Mouse (Mus musculus) embryonic facial prominence, embryonic 15.5 days (tissue): Measurements from ENCODE around the gene Elfn1. TPM values are rescaled to one million over a fixed set of nuclear protein-coding genes. Genes with fewer than 3 reads are reported as not detected.

Experiments
- ATAC-seq: fragments of 200-750 bp; cut with Nextera tagmentation; 2 replicates; pipeline ENCODE4 v1.8.0; 2017; ENCODE audit warnings: low read depth, moderate TSS enrichment; ENCODE audit not compliant: insufficient number of reproducible peaks, low FRiP score, low TSS enrichment
- H3K27ac ChIP-seq: fragments of 300-500 bp; sonication (generic); replicated peaks from 2 replicates; pipeline ENCODE4 v1.5.1; 2015; ENCODE audit warnings: mild to moderate bottlenecking, inconsistent platforms
- H3K27me3 ChIP-seq: fragments of 300-500 bp; sonication (generic); 2 replicates; pipeline ENCODE4 v1.6.1; 2015; ENCODE audit warnings: inconsistent platforms
- H3K36me3 ChIP-seq: fragments of 300-500 bp; sonication (generic); 2 replicates; pipeline ENCODE4 v1.6.1; 2015; ENCODE audit warnings: mild to moderate bottlenecking, inconsistent platforms
- H3K4me1 ChIP-seq: fragments of 300-500 bp; sonication (generic); 2 replicates; pipeline ENCODE4 v1.6.1; 2015; ENCODE audit warnings: inconsistent platforms
- H3K4me2 ChIP-seq: fragments of 300-500 bp; sonication (generic); replicated peaks from 2 replicates; pipeline ENCODE4 v1.6.1; 2015; ENCODE audit warnings: mild to moderate bottlenecking, inconsistent platforms
- H3K4me3 ChIP-seq: fragments of 300-500 bp; sonication (generic); replicated peaks from 2 replicates; pipeline ENCODE4 v1.5.1; 2015; ENCODE audit warnings: mild to moderate bottlenecking, inconsistent platforms
- H3K9ac ChIP-seq: fragments of 300-500 bp; sonication (generic); 2 replicates; pipeline ENCODE4 v1.6.1; 2015; ENCODE audit warnings: inconsistent platforms
- H3K9me3 ChIP-seq: fragments of 300-500 bp; sonication (generic); replicated peaks from 2 replicates; pipeline ENCODE4 v1.6.1; 2016; ENCODE audit warnings: inconsistent platforms
- whole genome bisulfite sequencing: fragments of 180-500 bp; shearing (Covaris S2); methylation state at CpG from one replicate; pipeline ENCODE4 v1.1.7; 2015; 5-methylcytosine and 5-hydroxymethylcytosine counted together
- polyA plus RNA-seq: library from polyadenylated mRNA; unstranded; fragments of >200 nt; fragmentation: Nextera tagmentation; extraction: Ambion mirVana; gene quantifications from 2 replicates; pipeline ENCODE4 v1.2.1, GENCODE M21; 2015

The Elfn1 gene
- 2.0 and 2.5 TPM in 2 replicates for polyA plus RNA-seq

DNA sequence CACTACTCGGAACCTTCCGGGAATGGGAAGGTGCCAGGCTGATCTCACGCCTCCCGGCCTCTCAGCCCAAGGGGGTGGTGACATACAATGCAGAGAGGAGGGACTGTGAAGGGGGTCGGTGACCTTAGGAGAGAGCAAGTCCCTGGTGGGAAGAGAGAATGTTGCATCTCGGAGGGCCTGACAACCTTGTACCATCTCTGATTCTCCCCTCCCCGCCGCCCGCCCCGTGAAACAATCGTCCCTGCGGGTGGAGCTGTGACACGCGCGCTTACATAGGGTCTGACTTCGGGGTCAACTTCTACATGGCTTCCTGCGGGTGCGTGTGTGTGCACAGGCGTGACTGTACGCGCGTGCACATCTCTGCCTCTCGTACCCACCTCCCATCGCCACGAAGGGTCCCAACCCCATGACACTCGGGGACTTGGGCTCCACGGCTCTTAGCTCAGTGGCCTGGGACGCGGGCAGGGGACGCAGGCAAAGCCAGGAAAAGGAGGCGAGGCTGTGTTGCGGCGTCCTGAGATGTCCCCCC, at the start of gene Elfn1:
Elfn1 (plus strand) TSS at position 230 of the 529 bp plus-strand sequence.
- peak within 1 kb of the TSS; percentile 67 for H3K4me3 ChIP-seq
- peak within 1 kb of the TSS; percentile 99 for H3K4me2 ChIP-seq
- ATAC-seq = no peak
- peak within 1 kb of the TSS; percentile 48 for H3K9ac ChIP-seq
- H3K36me3 ChIP-seq = no peaks in the 10 kb centered on the region
- peaks cover 73% of the 10 kb centered on the region for H3K27me3 ChIP-seq
- no peaks in the 10 kb centered on the region for H3K9me3 ChIP-seq
- H3K4me1 ChIP-seq = peaks cover 56% of the 10 kb centered on the region
- no peak within 1 kb of the TSS; the same call in 1 of the 2 replicates for H3K27ac ChIP-seq
- WGBS = under 1% methylated on average over 33 of the region's 33 CpGs

DNA sequence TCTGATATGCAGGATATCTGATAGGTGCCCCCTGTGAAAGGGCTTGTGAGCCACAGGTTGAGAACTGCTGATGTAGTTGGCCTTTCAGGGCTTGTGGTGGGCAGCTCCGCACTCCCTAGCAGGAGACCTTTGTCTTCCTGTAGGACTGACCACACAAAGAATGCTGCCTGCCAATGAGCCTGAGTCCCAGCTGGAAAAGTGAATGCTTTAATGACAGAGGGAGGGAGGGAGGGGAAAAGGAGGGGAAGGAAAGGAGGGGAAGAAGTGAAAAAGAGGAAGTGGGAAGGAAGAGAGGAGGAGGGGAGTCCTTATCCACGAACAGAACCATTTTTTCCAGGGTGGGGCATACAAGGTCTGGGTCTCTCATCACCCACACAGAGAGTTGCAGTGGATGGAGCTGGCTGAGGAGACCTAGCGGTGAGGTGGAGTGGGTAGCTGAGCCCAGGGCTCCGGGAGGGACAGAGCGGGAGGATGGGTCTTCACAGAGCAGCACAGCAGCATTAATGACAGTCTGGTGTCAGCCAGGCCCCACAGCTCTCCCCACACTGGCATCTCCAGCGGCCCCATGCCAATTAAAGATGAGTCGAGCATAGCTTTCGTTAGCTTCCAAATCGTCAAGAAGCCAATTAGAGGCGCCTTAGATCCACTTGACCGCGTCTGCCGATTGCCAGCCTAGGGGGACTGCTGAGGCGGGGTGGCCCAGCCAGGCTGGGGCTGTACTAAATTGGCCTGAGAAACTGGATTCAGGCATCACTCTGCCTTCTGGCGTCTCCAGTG, 47.2 kb upstream of the Elfn1 start:
- Histone ChIP-seq H3K9ac (no peak overlapping the region), H3K4me1 (peaks cover 6% of the 10 kb centered on the region; the same call in 1 of the 2 replicates), H3K27me3 (no peaks in the 10 kb centered on the region), H3K4me2 (no peak overlapping the region), H3K9me3 (no peaks in the 10 kb centered on the region), H3K36me3 (no peaks in the 10 kb centered on the region), H3K4me3 (no peak overlapping the region), H3K27ac (no peak overlapping the region)
- no peak for ATAC-seq
- 29% methylated on average over 15 of the region's 15 CpGs for WGBS

DNA sequence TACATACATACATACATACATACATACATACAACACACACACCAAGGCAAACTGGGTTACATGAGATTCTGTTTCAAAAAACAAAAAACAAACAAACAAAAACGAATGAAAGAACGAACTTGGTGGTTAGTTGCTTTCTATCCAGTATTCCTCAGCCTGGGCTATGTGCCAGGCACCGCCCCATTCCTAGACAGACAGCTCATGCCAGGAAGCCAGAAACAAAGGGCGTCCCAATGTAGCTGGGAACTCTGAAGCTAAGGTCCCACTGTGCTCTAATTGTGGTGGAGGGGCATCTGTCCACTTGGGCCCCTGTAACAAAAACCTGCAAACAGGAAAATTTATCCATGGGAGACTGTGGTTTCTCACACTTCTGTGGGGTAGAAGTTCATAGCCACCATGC, 45.0 kb upstream of the Elfn1 start:
- 39% methylated on average over 4 of the region's 4 CpGs for WGBS
- Histone ChIP-seq H3K27me3 (no peaks in the 10 kb centered on the region), H3K27ac (no peak overlapping the region), H3K9me3 (no peaks in the 10 kb centered on the region), H3K4me2 (no peak overlapping the region), H3K4me3 (no peak overlapping the region), H3K9ac (no peak overlapping the region), H3K4me1 (peaks cover 6% of the 10 kb centered on the region; the same call in 1 of the 2 replicates), H3K36me3 (no peaks in the 10 kb centered on the region)
- no peak for ATAC-seq

DNA sequence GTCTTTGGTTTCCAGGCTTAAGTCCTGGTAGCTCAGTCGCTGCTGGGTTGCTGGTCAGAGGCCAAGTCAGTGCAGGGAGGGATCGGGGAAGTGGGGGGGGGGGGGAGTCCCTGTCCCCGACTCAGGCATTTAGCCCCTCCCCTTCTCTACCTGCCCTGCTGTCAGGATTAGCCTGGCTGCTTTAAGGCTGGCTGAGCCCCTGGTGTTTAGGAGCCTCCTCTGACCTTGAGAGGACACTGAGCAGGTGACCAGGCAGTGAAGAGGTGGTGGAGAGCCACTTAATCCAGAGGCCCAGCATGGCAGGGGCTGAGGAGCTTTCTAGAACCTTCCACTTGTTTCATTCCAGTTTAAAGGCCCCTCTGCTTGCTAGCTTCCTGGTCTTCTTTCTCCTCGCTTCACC, 36.9 kb upstream of the Elfn1 start:
- Histone ChIP-seq H3K4me1 (no peaks in the 10 kb centered on the region), H3K27me3 (no peaks in the 10 kb centered on the region), H3K4me3 (no peak overlapping the region), H3K9me3 (no peaks in the 10 kb centered on the region), H3K4me2 (no peak overlapping the region), H3K27ac (no peak overlapping the region), H3K36me3 (no peaks in the 10 kb centered on the region), H3K9ac (no peak overlapping the region)
- ATAC-seq = no peak
- WGBS = 24% methylated on average over 4 of the region's 4 CpGs

DNA sequence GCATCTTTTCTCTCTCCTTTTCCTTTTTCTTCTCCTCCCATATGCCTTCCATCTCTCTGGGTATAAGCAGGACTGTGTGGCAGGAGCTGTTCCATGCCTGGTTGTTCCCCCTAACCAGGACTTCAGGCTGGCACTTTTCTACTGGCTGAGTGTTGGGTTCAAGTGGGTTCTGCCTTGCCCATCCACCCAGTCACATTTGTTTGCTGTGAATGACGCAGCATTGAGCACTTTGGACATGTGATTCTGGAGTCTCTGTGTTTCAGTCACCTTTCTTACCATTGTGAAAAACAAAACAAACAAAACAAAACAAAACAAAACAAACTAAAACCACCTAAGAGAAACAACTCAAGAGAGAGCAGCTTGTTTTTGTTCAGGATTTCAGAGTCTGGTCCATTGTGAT, 36.2 kb upstream of the Elfn1 start:
- Histone ChIP-seq H3K36me3 (no peaks in the 10 kb centered on the region), H3K9ac (no peak overlapping the region), H3K4me1 (no peaks in the 10 kb centered on the region), H3K9me3 (no peaks in the 10 kb centered on the region), H3K27ac (no peak overlapping the region), H3K4me2 (no peak overlapping the region), H3K27me3 (no peaks in the 10 kb centered on the region), H3K4me3 (no peak overlapping the region)
- ATAC-seq = no peak
- 76% methylated on average over 1 of the region's 1 CpGs for WGBS

DNA sequence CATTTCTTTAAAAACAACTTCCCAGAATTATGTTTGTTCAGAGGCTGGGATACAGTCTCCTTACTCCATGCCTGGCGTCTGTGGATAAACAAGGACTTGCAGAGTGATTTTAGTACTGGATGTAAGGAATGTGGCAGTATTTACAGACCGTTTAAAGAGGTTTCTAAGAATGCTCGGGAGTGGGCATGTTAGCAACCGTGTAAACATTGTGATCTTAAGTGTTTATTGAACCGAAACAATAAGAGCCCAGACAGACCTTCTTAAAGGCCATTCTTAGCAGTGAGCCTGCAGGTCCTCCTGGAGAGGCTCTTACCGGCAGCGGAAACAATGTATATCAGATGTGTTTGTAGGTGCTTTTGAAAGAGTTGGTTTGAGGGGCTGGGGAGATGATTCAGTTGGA, 30.2 kb upstream of the Elfn1 start:
- no peak overlapping the region for H3K27ac ChIP-seq
- no peaks in the 10 kb centered on the region for H3K9me3 ChIP-seq
- no peak overlapping the region for H3K4me3 ChIP-seq
- 46% methylated on average over 7 of the region's 7 CpGs for WGBS
- no peaks in the 10 kb centered on the region for H3K27me3 ChIP-seq
- peaks cover 3% of the 10 kb centered on the region; the same call in 1 of the 2 replicates for H3K4me1 ChIP-seq
- ATAC-seq = no peak
- H3K4me2 ChIP-seq = no peak overlapping the region
- H3K9ac ChIP-seq = no peak overlapping the region
- H3K36me3 ChIP-seq = no peaks in the 10 kb centered on the region

DNA sequence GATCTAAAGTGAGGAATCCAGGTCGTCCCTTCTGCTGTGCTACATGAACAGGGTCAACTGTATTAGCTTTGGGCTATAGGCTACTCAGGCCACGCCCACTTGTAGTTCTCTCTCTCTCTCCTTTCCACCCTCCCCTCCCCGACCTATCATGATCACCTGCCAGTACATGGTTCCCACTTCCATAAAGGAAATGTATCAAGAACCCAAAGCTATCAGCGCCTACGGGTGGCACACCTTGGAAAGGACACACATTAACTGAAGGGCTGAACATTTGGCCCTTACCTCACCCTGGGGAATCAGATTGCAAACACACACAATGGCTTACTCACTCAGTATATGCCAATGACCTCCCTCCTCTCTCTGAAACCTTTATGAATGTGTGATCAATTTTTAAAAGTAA, 28.0 kb upstream of the Elfn1 start:
- Histone ChIP-seq H3K27ac (no peak overlapping the region), H3K4me1 (peaks cover 3% of the 10 kb centered on the region; the same call in 1 of the 2 replicates), H3K27me3 (no peaks in the 10 kb centered on the region), H3K4me3 (no peak overlapping the region), H3K9ac (no peak overlapping the region), H3K9me3 (no peaks in the 10 kb centered on the region), H3K36me3 (no peaks in the 10 kb centered on the region), H3K4me2 (no peak overlapping the region)
- no peak for ATAC-seq
- WGBS = 76% methylated on average over 5 of the region's 5 CpGs

DNA sequence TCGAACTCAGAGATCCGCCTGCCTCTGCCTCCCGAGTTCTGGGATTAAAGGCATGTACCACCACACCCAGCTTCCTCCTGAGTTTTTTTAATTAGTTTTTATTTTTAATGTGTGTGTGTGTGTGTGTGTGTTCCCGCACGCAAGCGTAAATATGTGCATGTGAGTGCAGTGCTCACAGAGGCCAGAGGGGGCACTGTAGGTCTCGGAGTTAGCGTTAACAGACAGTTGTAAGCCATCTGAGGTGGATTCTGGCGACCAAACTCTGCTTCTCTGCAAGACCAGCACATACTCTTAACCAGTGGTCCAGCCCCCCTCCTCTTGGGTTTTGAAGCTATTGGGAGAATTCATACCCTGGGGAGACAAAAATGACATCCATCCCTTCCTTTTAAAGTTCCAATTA, 26.6 kb upstream of the Elfn1 start:
- no peak overlapping the region for H3K9ac ChIP-seq
- no peak overlapping the region for H3K27ac ChIP-seq
- H3K27me3 ChIP-seq = no peaks in the 10 kb centered on the region
- no peak overlapping the region for H3K4me3 ChIP-seq
- H3K4me2 ChIP-seq = no peak overlapping the region
- no peaks in the 10 kb centered on the region for H3K9me3 ChIP-seq
- ATAC-seq = no peak
- H3K4me1 ChIP-seq = peaks cover 3% of the 10 kb centered on the region; the same call in 1 of the 2 replicates
- 93% methylated on average over 9 of the region's 9 CpGs for WGBS
- H3K36me3 ChIP-seq = no peaks in the 10 kb centered on the region

DNA sequence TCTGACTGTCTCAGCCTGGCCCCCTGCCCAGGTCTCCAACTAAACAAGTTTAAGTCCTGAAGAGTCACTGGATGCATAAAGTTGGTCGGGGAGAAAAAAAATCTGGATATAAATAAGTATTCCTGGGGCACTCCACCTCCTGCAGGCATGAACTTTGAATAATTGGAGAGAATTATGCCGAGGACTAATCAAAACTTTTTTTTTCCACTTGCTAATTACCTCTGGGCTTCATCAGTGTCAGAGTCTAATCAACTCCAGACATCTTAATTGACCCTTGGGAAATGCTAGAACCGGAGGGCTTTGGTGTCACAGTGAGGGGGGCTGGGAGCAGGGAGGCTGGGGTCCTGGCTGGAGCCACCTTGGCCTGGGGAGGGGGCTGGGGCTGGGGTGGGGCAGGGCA, 19.1 kb upstream of the Elfn1 start:
- Histone ChIP-seq H3K9me3 (no peaks in the 10 kb centered on the region), H3K36me3 (no peaks in the 10 kb centered on the region), H3K27ac (no peak overlapping the region), H3K4me3 (no peak overlapping the region), H3K9ac (no peak overlapping the region), H3K27me3 (no peaks in the 10 kb centered on the region), H3K4me1 (peaks cover 35% of the 10 kb centered on the region), H3K4me2 (no peak overlapping the region)
- no peak for ATAC-seq
- WGBS = 8% methylated on average over 3 of the region's 3 CpGs

DNA sequence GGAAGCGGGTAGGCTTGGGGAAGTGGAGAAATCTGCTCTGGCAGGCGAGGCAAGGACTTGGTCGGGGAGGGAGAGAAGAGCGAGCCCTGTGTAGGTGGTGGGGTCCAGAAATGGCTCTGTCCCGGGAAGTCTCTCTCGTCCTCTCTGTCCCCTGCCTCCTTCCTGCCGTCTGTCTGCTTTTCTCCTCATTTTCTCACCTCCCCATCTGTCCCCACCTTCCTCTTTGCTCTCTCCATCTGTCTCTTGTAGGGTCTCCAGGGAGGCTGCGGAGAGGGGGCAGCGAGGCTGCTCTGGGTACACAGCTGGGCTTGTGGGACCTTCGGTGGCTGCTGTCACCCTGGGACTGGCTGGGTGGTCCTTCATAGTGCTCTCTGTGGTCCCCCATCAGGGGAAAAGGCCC, 18.4 kb upstream of the Elfn1 start:
- 41% methylated on average over 10 of the region's 10 CpGs for WGBS
- H3K9me3 ChIP-seq = no peaks in the 10 kb centered on the region
- peaks cover 41% of the 10 kb centered on the region for H3K4me1 ChIP-seq
- H3K4me2 ChIP-seq = no peak overlapping the region
- no peak for ATAC-seq
- no peaks in the 10 kb centered on the region for H3K27me3 ChIP-seq
- H3K9ac ChIP-seq = no peak overlapping the region
- H3K36me3 ChIP-seq = no peaks in the 10 kb centered on the region
- no peak overlapping the region for H3K4me3 ChIP-seq
- no peak overlapping the region for H3K27ac ChIP-seq

DNA sequence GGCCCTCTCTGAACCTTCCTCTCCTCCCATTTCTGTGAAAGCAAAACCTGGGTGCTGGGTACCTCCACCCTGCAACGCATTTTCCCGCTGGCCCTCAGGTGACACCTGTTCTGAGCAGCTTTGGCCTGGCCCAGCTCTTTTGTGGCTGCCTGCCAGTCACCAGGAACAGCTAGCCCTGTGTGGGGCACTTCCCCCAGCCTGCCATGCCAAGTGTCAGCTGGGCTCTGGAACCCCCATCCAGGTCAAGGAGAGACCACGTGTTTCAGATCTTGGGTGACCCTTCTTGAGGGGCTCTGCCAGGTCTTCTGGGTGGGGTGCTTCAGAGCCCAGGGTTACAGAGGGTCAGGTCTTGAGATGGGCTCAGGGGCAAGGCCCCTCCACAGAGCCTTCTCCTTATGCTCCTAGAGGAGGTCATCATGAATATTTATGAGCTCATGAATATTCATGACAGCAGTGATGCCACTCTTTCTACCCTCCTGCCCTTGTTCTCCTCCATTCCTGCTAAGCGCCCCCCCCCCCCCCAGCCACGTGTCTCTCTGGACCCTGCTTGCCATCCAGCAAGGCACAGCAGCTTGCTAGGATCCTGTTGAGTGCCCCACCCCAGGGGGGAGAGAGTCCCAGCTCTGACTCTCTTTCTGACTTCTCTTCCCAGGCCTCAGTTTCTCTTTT, 15.3 kb upstream of the Elfn1 start:
- peaks cover 41% of the 10 kb centered on the region for H3K4me1 ChIP-seq
- no peaks in the 10 kb centered on the region for H3K36me3 ChIP-seq
- no peaks in the 10 kb centered on the region for H3K9me3 ChIP-seq
- no peak for ATAC-seq
- no peak overlapping the region for H3K9ac ChIP-seq
- no peak overlapping the region for H3K4me3 ChIP-seq
- H3K27me3 ChIP-seq = no peaks in the 10 kb centered on the region; the same call in 1 of the 2 replicates
- 26% methylated on average over 5 of the region's 5 CpGs for WGBS
- no peak overlapping the region for H3K4me2 ChIP-seq
- H3K27ac ChIP-seq = no peak overlapping the region
